Mouse (Mus musculus): ENCODE measurements around the gene Bclaf1.

The Bclaf1 gene

DNA sequence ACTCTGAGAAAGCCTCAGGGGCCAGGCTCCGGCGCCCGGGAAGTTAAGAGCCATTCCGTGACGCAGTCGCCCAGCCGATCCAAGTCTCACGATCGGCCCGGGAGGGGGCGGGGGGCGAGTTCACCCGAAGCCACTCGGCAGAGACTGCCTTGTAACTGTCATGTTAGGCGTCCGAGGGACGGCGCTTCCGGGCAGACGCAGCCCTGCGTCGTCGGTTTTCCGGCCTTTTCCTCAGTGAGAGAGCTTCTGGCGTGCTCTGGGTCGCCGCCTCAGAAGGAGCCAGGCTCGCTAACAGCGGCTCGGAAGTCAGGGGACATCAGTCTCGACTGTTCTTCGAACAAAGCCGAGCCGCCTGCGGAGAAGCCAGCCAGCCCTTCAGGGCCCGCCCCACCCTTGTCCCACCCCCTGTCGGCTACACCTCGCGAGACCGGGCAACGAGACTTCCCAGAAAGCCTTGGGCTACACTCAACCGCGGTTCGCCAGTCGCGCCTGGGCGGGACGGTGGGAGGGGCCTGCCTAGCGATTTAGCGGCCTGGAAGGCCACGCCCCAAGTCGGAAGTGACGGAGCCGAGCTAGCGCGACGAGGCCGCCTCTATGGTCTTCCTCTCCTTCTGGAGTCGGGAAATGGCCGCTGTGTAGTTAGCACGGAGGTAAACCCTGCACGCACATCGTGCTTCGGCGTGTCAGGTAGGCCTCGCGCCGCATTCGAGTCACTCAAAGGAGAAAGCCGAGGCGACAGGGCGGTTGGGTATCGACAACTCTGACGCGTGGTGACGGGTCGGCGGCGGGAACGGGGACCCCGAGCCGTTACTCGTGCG lies at the start of gene Bclaf1:
Gene Bclaf1, plus strand, starts transcription at position 552 of the 818 bp plus-strand sequence.
- peak; percentile 100 for DNase-seq (ENCODE audit: low read depth, low spot score)

DNA sequence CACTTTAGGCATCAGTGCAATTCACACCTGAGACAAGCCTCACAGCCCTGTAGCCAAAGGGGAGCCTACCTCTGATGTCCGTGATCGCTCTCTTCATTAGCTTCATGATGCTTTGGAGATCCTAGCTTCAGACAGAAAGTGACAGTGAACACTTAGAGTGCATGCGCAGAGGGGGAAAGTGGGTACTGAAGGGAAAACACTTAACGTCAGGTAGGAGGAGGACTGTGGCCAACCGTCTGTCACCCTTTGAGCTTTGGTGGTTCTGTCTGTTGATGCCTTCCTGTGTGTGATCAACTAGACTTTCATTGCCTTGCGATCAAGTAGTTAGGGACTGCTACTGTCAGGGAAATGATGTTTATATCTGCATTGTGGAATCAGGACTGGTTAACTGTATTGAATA lies 49.4 kb upstream of the Bclaf1 start:
- DNase-seq (ENCODE audit: low read depth, low spot score), result no peak

DNA sequence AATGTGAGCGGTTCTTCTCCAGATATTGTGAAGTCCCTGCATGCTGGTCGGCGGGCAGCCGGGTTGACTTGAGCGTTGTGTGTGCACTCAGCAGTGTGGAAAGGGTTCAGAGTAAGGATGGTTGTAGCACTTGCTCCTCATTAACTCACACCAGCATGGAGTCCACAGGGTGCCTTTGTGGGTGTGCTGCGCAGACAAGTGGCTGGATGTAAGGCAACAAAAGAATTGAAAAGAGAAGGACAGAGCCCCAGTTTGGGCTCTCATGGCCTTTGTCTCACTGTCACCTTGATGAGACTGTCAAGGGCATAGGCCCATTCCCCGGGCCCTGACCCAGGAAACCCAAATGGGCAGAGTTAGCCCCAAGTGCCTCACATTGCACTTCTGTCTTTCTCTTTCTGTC lies 47.8 kb upstream of the Bclaf1 start:
- DNase-seq (ENCODE audit: low read depth, low spot score), result no peak

DNA sequence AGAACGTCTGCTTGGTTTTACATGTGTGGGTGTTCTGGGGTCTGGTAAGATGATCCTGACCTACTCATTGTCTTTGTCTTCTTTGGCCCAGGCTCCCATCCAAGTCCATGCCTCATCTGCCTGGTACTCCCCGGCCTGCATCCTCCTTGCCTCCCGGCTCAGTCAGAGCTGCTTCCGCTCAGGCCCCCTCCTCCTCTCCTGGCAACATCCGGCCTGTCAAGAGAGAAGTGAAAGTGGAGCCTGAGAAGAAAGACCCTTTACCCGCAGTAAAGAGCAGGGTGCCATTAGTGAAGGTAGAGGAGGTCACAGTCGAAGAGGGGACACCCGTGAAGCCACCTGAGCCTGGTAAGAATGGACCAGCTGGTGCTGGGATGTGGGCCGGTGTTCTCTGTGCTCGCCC lies 45.2 kb upstream of the Bclaf1 start:
- DNase-seq (ENCODE audit: low read depth, low spot score), result no peak

DNA sequence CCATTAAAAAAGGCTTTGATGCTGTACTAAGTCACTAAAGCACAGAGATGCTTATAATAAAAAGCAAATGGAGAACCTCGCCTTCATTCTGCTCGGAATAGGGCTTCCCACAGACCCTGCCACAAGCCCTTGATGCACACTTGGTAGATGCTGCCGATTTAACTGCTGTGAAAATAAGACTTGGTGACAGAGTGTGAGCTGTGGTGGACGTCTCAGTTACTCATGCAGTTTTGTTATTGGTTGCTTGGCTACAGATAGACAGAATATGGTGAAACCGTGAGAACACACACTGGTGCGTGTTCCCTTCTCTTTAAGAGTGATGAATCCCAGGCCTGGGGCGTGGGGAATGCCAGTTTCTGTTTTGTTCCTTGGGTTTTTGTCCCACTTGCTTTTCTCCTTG lies 43.3 kb upstream of the Bclaf1 start:
- no peak for DNase-seq (ENCODE audit: low read depth, low spot score)

DNA sequence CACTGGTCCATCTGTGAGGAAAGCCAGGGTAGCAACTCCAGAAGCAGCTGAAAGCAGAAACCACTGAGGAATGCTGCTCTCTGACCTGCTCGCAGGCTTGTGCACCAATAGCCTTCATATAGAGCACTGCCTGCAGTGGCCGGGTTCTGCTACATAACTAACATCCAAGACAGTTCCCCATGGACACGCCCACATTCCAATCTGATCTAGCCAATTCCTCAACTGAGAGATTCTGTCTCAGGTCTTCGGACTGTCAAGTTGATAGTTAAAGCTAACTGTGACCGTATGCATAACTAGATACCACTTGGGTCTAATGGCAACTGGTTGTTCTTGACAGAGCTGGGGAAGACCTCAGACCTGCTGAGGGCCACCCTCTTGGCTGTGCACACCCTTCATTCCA lies 39.9 kb upstream of the Bclaf1 start:
- DNase-seq (ENCODE audit: low read depth, low spot score), result no peak

DNA sequence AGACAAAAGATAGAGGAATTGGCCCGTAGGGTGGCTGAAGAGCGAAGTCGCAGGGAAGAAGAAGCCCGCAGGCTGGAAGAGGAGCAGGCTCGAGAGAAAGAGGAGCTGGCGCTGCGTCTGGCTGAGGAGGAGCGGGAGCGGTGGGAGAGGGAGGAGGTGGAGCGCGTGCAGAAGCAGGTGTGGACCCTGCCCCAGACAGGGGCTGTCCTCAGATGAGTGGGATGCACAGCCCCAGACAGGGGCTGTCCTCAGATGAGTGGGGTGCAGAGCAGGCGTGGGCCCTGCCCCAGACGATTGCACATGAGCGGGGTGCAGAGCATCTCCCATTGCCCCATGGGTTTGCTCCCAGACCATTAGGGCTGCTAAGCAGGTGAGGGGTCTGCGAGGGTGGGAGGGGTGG lies 39.0 kb upstream of the Bclaf1 start:
- DNase-seq (ENCODE audit: low read depth, low spot score), result no peak

DNA sequence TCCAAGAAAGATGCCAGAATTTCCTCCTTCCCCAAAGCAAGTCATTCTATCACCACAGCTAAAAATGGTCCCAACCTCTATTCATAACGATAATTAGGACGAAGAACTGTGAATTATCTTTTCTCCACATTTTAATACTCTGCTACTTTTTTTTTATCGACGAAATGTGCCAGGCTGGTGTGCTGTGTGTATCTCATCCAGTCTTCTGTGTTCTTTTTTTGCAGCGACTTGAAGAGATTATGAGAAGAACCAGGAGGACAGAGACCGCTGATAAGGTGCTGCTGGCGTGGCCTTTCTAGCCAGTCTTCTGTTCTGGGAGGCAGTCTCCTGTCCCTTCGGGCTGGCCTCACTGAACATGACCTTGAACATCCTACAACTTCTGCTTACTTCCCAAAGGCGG lies 38.2 kb upstream of the Bclaf1 start:
- DNase-seq (ENCODE audit: low read depth, low spot score), result no peak

DNA sequence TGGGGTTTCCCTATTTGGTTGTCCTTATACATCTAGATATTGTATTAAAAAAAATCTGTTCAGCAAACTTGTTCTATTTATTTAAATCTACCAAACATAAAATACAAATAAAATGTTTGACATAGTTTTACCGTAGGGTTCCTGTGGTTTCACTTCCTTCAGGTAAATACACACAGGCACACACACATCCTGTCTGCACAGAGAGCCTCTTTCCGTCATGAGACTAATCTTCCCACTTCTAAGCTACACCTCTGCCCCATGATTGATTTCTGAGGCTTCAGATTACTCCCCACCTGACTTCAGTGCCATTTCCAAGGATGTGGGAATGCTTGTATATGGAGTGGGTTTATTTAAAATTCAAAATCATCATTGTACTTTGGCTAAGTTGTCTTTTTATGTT lies 30.8 kb upstream of the Bclaf1 start:
- no peak for DNase-seq (ENCODE audit: low read depth, low spot score)

DNA sequence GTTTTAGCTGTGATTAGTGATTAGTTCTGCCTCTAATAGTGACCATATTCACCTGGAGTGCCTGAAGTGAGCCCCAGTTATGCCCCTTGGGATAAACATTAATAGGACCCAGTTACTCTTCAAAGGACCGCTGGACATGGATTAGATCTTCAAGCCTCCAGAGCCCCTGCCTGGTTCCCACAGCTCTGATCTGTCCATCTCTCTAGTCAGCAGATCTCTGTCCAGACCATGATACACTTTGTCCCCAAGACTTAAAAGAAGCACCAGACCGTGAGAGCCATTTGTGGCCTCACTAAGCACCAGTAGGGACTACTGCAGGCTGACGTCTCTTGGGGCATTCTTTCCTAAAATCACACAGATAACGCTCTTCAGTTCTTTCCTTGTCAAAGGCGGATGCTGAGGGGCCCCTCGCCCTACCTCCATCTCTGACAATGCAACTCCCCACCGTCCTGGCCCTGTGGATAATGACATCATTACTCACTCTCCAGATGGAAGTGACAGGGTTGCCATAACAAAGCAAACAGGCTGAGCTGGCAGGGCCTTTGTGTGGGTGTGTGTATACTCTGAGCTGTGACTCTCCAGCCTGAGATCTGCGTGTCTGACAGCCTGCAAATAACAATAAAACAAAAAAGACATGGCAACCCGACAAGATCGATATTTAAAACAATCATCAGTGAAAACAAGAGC lies 26.8 kb upstream of the Bclaf1 start:
- DNase-seq (ENCODE audit: low read depth, low spot score), result peak; percentile 85

DNA sequence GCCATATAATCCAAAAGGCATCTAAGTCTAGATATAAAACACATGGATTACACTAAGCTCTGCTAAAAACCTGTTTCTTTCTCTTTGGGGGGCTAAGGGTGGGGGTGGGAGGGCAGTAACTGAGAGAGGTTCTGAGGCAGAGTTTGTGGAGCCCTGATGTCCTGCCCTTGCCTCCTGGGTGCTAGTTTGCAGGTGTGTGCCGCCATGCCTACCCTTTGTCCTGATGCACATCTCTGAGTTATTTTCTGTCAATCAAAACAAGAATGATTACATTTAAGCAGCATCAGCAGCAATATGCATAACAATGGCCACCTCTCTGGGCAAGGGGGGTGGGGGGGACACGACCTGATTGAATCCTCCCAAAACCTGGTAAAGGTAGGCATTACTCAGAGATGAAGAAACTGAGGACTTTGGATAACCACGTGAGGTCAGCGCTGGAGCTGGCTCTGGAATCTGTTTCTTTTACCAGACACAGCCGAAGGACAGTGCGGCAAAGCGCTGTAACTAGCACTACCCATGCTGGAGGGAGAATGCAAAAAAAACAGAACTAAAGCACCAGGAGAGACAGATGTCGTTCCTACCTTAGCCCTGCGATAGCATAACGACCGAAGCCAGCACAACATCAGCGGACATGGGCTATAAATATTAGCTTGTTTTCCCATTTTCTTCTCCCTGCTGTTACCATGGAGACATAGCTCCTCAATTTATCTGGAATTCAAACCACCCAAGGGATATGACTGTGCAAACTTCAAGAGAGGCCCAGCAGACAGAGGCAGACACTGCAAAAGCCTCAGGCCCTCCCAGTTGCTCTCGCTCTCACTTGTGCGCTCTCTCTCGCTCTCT lies 26.1 kb upstream of the Bclaf1 start:
- DNase-seq (ENCODE audit: low read depth, low spot score), result peak; percentile 74

DNA sequence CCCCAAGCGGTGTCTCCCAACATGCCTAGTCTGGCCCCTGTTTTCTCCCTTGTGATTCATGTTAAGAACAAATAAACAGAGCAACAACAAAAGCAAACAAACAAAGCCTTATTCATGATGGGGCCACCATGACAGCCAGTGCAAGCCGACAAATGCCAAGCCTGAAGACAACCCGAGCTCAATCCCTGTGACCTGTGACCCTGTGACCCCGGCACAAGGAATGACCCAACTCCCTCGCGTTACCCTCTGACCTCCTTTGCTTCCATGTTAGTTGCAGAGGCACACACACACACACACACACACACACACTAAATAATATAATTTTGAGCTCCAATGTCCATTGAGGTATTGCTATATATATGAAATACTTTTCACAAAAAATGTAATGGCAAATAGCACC lies 24.9 kb upstream of the Bclaf1 start:
- no peak for DNase-seq (ENCODE audit: low read depth, low spot score)

DNA sequence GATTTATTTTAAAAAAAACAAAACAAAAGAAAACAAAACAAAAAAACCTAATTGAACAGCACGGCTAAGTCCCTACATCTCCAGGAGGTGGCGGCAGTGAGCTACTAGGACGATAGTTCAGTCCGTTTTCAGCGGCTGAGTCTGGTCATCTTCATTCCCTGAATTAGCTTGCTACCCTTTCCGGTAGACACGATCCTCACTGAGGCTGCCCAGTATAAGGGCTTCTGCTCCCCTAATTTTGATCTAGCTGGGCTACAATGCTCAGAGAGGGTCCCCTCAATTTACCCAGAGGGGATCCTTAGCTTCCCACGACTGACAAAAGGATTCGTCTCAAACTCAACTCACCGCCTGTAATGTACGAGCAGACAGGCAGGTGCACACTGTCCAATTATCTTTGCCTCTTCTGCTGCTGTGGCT lies 21.8 kb upstream of the Bclaf1 start:
- peak; percentile 86 for DNase-seq (ENCODE audit: low read depth, low spot score)

DNA sequence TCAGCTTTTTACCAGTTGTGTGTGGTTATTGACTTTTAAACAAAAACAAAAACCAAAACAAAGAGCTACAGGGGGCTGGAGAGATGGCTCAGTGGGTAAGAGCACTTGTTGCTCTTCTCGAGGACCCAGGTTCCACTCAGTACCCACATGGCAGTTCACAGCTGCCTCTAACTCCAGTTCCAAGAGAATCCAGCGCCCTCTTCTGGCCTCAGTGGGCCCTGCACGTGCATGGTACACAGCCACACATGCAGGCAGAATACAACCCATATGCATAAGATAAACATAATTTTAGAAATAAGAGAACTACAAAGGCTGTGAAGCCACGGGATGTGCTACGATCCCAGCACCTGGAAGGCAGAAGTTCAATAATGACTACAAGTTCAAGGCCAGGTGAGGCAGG lies 16.3 kb upstream of the Bclaf1 start:
- no peak for DNase-seq (ENCODE audit: low read depth, low spot score)

DNA sequence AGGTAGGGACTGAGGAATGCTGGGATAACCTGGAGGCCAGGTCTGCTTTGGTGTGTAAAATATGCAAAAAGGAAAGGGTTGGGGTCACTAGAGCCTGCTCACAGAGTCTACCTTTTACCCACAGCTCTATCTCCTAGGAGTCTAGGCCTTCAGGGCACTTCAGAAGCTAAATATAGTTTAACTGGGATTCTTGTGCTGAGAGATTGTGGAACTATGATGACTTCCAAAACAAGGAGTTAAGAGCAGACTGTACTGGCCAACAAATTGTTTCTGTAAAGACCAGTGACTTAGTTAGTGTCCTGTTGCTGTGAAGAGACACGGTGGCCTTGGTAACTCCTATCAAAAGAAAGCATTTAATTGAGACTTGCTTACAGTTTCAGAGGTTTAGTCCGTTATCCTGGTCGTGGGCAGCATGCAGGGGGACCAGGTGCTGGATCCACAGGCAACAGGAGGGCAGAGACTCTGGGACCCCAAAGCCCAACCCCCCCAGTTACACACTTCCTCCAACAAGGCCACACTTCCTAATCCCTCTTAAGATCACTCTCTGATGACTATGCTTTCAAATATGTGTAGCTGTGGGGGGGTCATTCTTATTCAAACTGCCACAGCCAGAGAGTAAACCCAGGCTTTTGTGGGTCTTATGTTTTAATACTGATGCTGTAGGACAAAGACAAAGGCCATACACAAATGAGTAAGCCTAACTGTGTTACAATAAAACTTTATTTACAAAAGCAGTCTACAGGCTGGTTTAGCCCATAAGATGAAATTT lies 13.9 kb upstream of the Bclaf1 start:
- DNase-seq (ENCODE audit: low read depth, low spot score), result no peak

DNA sequence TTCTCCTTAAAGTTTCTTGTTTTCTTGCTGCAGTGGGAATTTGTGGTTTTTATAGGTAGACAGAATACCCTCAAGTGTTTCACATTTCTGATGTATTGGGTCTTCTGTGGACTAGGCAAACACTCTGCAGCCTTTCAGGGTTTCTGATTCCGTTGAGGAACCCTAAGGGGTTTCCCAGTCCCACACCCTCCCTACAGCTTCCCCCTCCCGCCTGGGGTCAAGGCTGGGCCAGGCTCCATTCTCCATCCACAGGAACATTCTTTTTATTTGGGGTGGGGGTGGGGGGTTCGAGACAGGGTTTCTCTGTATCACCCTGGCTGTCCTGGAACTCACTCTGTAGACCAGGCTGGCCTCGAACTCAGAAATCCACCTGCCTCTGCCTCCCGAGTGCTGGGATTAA lies 13.2 kb upstream of the Bclaf1 start:
- DNase-seq (ENCODE audit: low read depth, low spot score), result no peak

DNA sequence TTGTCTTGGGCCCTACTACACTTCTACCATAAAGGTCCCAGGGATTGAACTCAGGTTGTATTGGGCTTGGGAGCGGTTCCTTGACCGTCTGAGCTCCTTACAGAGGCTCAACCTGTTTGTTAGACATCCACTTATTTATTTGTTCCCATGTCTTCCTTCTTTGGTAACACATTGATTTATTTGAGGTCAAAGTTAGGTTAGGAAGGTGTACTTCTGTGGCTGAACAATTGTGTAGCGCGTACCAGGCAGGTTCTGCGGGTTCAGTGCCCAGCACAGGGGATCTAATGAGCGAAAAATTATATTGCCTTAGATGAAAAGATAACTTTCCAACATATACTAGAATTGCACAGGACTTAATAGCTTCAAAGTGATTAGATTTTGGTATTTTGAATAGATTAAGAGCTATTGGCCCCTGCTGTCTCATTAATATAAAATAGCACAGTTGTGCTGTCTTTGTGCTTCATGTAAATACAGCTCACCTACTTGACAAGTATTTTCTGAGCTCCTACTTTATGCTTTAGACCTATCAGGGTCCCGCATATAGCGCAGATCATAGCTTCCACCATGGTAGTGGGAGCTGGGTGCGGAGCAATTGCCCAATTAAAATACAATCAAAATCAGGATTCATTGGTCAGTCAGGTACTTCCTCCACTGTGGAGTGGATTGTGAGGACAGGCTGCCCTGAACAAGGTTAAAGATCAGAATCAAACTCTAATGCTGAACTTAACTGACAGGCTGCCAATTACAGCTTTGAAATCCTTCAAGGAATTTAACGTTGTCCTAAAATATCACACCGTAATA lies 1.1 kb upstream of the Bclaf1 start:
- DNase-seq (ENCODE audit: low read depth, low spot score), result peak; percentile 14

DNA sequence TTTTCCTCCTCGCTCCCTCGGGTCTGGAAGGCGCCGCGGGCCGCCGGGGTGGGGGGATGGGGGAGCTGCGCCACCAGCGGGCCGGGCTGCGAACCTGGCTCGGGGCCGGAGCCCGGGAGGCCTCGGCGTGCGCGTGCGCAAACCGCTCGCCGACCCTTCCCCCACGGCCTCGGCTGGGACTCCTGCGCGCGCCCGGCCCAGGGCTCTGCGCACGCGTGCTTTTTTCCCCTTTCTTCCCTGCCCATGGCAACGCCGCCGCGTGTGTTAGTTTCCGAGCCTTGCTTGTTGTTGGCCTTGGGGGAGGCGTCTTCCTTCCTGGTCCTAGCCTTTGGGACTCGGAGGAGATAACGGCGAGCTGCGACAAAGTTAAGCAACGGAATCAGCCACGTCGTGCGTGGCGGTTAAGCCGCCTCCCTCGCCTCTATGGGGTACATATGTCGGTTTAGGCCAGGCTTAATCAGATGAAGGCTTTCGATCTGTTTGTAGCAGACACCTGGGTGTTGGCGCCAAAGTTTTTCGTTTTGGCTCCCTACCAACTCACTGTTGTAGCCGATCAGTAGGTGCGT lies 550 bp downstream of the Bclaf1 start:
- peak; percentile 94 for DNase-seq (ENCODE audit: low read depth, low spot score)

DNA sequence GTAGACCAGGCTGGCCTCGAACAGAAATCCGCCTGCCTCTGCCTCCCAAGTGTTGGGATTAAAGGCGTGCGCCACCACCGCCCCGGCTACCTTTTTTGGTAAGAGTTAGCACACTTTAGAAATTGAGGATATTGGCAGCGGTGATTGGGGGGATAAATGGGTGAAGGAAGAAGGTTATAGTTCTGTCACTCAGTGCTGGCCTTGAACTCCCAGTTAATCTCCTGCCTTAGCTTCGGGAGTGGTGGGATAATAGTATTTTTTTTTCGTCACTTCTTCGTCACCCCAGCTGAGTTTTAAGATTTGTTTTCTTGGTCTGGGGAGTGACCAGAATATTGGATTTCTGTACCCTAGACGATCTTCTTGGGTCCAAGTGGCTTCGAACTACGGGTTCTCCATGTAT lies 1.2 kb downstream of the Bclaf1 start:
- no peak for DNase-seq (ENCODE audit: low read depth, low spot score)

DNA sequence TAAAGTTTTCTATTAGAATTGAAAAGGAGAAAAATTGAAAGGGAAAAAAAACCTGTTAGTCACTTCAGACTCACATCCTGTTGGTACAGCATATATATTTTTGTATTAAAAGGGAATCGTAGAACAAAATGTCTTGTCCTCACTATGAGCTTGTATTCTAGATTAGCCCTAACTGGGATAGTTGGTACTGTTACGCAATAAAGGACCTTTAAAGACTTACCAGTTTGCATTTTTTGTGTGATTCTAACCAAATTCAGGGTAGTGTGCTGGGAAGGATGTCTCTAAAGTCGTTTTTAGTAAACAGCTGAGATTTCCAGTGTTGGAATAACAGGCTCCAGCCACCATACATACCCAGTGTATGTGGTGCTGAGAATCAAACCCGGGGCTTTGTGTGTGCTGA lies 1.7 kb downstream of the Bclaf1 start:
- no peak for DNase-seq (ENCODE audit: low read depth, low spot score)
